Mouse (Mus musculus): ENCODE data around the gene Grk5. TPM values are rescaled to one million over a fixed set of nuclear protein-coding genes. Genes with fewer than 3 reads are reported as not detected.

The Grk5 gene
- polyA plus RNA-seq, 1 experiment from 2014 or later: 1.1 TPM

DNA sequence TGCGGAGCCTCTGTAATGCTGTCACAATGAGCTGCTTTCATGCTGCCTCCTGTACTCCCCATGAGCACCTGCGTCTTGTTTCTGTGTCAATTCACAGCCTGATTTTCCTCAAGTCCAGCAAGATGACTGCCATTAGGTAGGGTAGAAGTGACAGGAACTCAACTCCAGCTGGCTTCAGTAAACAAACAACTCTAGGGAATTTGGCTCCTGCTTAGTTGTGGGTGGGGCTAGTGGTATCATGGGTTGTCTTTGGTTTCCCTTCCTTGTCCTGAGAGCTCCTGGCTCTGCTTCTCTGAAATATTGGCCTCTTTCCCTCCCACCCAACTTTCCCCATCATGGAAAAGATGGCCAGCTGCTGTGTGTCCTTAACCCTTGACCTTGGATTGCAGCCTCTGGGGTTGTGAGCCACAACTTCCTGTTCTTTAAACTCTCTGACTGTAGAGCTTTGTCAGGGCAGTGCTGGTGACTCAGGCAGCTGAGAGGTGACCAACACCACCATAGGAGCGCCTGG, 56.3 kb downstream of the Grk5 start:
- Histone ChIP-seq H3K4me2 (replicated peaks; ENCODE audit: low read depth) (no peak overlapping the region), H3K4me1 (replicated peaks; ENCODE audit: control insufficient read depth, insufficient read depth) (no peaks in the 10 kb centered on the region), H3K4me3 (ENCODE audit: low read depth, low read length) (no peak overlapping the region), H3K9me3 (ENCODE audit: control insufficient read depth, low read length) (no peaks in the 10 kb centered on the region), H3K36me3 (ENCODE audit: control insufficient read depth, insufficient read depth, low read length) (no peaks in the 10 kb centered on the region), H3K27me3 (ENCODE audit: control insufficient read depth, insufficient read depth, low read length) (no peaks in the 10 kb centered on the region), H3K27ac (replicated peaks) (peak overlapping the region; percentile 49), H3K9ac (ENCODE audit: low read length) (no peak overlapping the region)
- WGBS: 50% methylated on average over 3 of the region's 3 CpGs
- TF ChIP-seq CTCF (IDR thresholded peaks at IDR 0.05; ENCODE audit: low read depth): no peak
- no peak for TF ChIP-seq EP300 (optimal IDR thresholded peaks at IDR 0.05)
- ATAC-seq (ENCODE audit: low FRiP score, low TSS enrichment) (peak; percentile 87), DNase-seq (ENCODE audit: low spot score) (no peak)

DNA sequence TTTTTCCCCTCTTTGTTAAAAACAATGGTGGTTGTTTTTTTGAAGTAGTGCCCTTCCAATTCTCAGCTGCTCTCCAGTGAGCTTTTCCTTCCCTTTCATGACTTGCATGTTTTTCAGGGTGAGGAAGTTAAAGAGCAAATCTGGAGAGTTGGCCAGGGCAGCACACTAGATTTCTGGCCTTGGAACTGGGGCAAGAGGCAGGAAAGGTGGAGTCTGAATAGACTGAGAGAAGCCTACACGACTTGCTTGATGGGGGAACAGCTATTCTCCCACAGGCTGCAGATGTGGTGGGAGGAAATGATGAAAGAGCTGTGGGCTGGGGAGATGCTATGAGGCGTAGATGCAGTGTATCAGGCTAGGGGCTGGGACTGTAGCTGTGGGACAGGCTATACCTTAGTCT, 57.1 kb downstream of the Grk5 start:
- Histone ChIP-seq H3K4me2 (replicated peaks; ENCODE audit: low read depth) (no peak overlapping the region), H3K4me1 (replicated peaks; ENCODE audit: control insufficient read depth, insufficient read depth) (no peaks in the 10 kb centered on the region), H3K36me3 (ENCODE audit: control insufficient read depth, insufficient read depth, low read length) (no peaks in the 10 kb centered on the region), H3K9ac (ENCODE audit: low read length) (no peak overlapping the region), H3K27ac (replicated peaks) (peak overlapping the region; percentile 25), H3K27me3 (ENCODE audit: control insufficient read depth, insufficient read depth, low read length) (no peaks in the 10 kb centered on the region), H3K9me3 (ENCODE audit: control insufficient read depth, low read length) (no peaks in the 10 kb centered on the region), H3K4me3 (ENCODE audit: low read depth, low read length) (no peak overlapping the region)
- no peak for DNase-seq (ENCODE audit: low spot score)
- ATAC-seq (ENCODE audit: low FRiP score, low TSS enrichment): no peak
- TF ChIP-seq CTCF (IDR thresholded peaks at IDR 0.05; ENCODE audit: low read depth) (no peak), EP300 (optimal IDR thresholded peaks at IDR 0.05) (no peak)
- 50% methylated on average over 2 of the region's 2 CpGs for WGBS

- no peak for DNase-seq (ENCODE audit: low spot score)
- 63% methylated on average over 1 of the region's 1 CpGs for WGBS
- TF ChIP-seq EP300 (optimal IDR thresholded peaks at IDR 0.05): no peak
- no peak for TF ChIP-seq CTCF (IDR thresholded peaks at IDR 0.05; ENCODE audit: low read depth)
Measured at GRCm38 (mm10) chr19:60948996-60949395, 59.4 kb downstream of the Grk5 start.

GRCm38 (mm10) chr19:60950056-60950869, 60.7 kb downstream of the Grk5 start:
- no peak for DNase-seq (ENCODE audit: low spot score)
- Histone ChIP-seq H3K27me3 (ENCODE audit: control insufficient read depth, insufficient read depth, low read length) (no peaks in the 10 kb centered on the region), H3K9me3 (ENCODE audit: control insufficient read depth, low read length) (no peaks in the 10 kb centered on the region), H3K4me1 (replicated peaks; ENCODE audit: control insufficient read depth, insufficient read depth) (no peaks in the 10 kb centered on the region), H3K4me2 (replicated peaks; ENCODE audit: low read depth) (no peak overlapping the region), H3K9ac (ENCODE audit: low read length) (no peak overlapping the region), H3K27ac (replicated peaks) (0 out of 2 replicates have a peak overlapping the region, but pooled peaks have one; percentile 24), H3K4me3 (ENCODE audit: low read depth, low read length) (no peak overlapping the region), H3K36me3 (ENCODE audit: control insufficient read depth, insufficient read depth, low read length) (no peaks in the 10 kb centered on the region)
- 69% methylated on average over 7 of the region's 7 CpGs for WGBS
- ATAC-seq (ENCODE audit: low FRiP score, low TSS enrichment): peak; percentile 78
- no peak for TF ChIP-seq EP300 (optimal IDR thresholded peaks at IDR 0.05)

More at GRCm38 (mm10) chr19:60948996-60949395, 59.4 kb downstream of the Grk5 start:
- H3K27me3 ChIP-seq (ENCODE audit: control insufficient read depth, insufficient read depth, low read length): no peaks in the 10 kb centered on the region
- H3K36me3 ChIP-seq (ENCODE audit: control insufficient read depth, insufficient read depth, low read length): no peaks in the 10 kb centered on the region
- no peak overlapping the region for H3K27ac ChIP-seq (replicated peaks)
- H3K4me1 ChIP-seq (replicated peaks; ENCODE audit: control insufficient read depth, insufficient read depth): no peaks in the 10 kb centered on the region
- no peak for ATAC-seq (ENCODE audit: low FRiP score, low TSS enrichment)
- H3K4me2 ChIP-seq (replicated peaks; ENCODE audit: low read depth): no peak overlapping the region
- no peak overlapping the region for H3K9ac ChIP-seq (ENCODE audit: low read length)
- H3K4me3 ChIP-seq (ENCODE audit: low read depth, low read length): no peak overlapping the region
- H3K9me3 ChIP-seq (ENCODE audit: control insufficient read depth, low read length): no peaks in the 10 kb centered on the region

- no peaks in the 10 kb centered on the region for H3K27me3 ChIP-seq (ENCODE audit: control insufficient read depth, insufficient read depth, low read length)
- 94% methylated on average over 2 of the region's 2 CpGs for WGBS
- H3K4me3 ChIP-seq (ENCODE audit: low read depth, low read length): no peak overlapping the region
- no peaks in the 10 kb centered on the region for H3K4me1 ChIP-seq (replicated peaks; ENCODE audit: control insufficient read depth, insufficient read depth)
- H3K27ac ChIP-seq (replicated peaks): no peak overlapping the region
- H3K9ac ChIP-seq (ENCODE audit: low read length): no peak overlapping the region
- TF ChIP-seq CTCF (IDR thresholded peaks at IDR 0.05; ENCODE audit: low read depth) (no peak), EP300 (optimal IDR thresholded peaks at IDR 0.05) (no peak)
- no peaks in the 10 kb centered on the region for H3K36me3 ChIP-seq (ENCODE audit: control insufficient read depth, insufficient read depth, low read length)
- ATAC-seq (ENCODE audit: low FRiP score, low TSS enrichment) (no peak), DNase-seq (ENCODE audit: low spot score) (no peak)
- no peaks in the 10 kb centered on the region for H3K9me3 ChIP-seq (ENCODE audit: control insufficient read depth, low read length)
- no peak overlapping the region for H3K4me2 ChIP-seq (replicated peaks; ENCODE audit: low read depth)
Measured at GRCm38 (mm10) chr19:60955131-60955530, 65.6 kb downstream of the Grk5 start.

- H3K36me3 ChIP-seq (ENCODE audit: control insufficient read depth, insufficient read depth, low read length): no peaks in the 10 kb centered on the region
- no peaks in the 10 kb centered on the region for H3K9me3 ChIP-seq (ENCODE audit: control insufficient read depth, low read length)
- no peaks in the 10 kb centered on the region for H3K27me3 ChIP-seq (ENCODE audit: control insufficient read depth, insufficient read depth, low read length)
- no peaks in the 10 kb centered on the region for H3K4me1 ChIP-seq (replicated peaks; ENCODE audit: control insufficient read depth, insufficient read depth)
- no peak overlapping the region for H3K27ac ChIP-seq (replicated peaks)
- DNase-seq (ENCODE audit: low spot score) (no peak), ATAC-seq (ENCODE audit: low FRiP score, low TSS enrichment) (no peak)
- H3K4me3 ChIP-seq (ENCODE audit: low read depth, low read length): no peak overlapping the region
- no peak overlapping the region for H3K4me2 ChIP-seq (replicated peaks; ENCODE audit: low read depth)
- TF ChIP-seq CTCF (IDR thresholded peaks at IDR 0.05; ENCODE audit: low read depth): no peak
- TF ChIP-seq EP300 (optimal IDR thresholded peaks at IDR 0.05): no peak
- H3K9ac ChIP-seq (ENCODE audit: low read length): no peak overlapping the region
- 86% methylated on average over 1 of the region's 1 CpGs for WGBS
Measured at GRCm38 (mm10) chr19:60955712-60956111, 66.2 kb downstream of the Grk5 start.

Data from stomach, postnatal 0 days (tissue).